Mouse (Mus musculus): ENCODE measurements at regions not wholly inside any gene's neighbourhood (a gene's known extent, or its start where the extent isn't known, plus 50 kb on each side); places are given as distances from the start of the nearest gene placed in this dataset.
A peak's percentile ranks its signal among the peaks of the same experiment; 100 is the strongest.

- no peak for DNase-seq
Observed at GRCm38 (mm10) chr16:7863406-7863805, 561.5 kb downstream of the Tmem114 start.

- DNase-seq = no peak
Observed at GRCm38 (mm10) chr16:7839139-7839538, 585.8 kb downstream of the Tmem114 start.

DNA sequence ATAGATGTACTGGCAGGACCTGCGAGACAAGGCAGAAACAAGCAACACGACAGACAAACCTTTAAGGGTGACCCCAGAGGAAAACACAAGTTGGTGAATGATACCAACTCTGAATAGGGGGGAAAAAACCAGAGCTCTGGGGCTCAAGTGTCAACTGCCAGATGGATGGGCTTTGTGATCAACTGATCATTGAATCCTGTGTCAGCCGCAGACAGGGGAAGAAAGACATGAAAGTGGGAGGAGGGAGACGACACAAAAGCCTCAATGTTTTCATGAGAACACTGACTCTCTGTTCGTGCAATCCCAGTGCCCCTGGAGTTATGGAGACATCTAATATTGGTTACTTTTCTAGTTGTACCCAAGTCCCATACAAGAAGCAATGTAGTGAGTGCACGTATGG lies 593.8 kb downstream of the Tmem114 start:
- DNase-seq = no peak

- no peak for DNase-seq
Observed at GRCm38 (mm10) chr16:7829939-7830650, 594.8 kb downstream of the Tmem114 start.

DNA sequence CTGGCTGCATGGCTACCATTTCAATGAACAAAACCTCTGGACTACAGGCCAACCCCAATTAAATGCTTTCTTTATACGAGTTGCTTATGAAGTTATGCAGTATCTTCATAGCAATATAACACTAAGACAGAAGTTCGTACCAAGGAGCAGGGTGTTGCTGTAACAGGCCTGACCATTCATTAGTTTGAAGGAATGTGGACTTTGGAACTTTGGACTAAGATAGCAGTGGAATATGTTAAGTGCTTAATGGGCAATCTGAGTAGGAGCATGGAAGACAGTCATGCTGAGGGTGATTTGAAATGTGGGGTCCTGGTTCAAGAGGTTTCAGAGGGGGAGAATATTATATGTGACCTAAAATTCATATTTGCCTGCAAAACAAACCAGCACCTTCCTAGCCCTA lies 623.8 kb downstream of the Tmem114 start:
- no peak for DNase-seq

GRCm38 (mm10) chr16:7797176-7797786 lies 627.7 kb downstream of the Tmem114 start:
- DNase-seq = no peak

GRCm38 (mm10) chr16:7795561-7795960 lies 629.4 kb downstream of the Tmem114 start:
- no peak for DNase-seq

- no peak for DNase-seq
Observed at GRCm38 (mm10) chr16:7792521-7792920, 632.4 kb downstream of the Tmem114 start.

- no peak for DNase-seq
Observed at GRCm38 (mm10) chr16:7790260-7790659, 634.7 kb downstream of the Tmem114 start.

DNA sequence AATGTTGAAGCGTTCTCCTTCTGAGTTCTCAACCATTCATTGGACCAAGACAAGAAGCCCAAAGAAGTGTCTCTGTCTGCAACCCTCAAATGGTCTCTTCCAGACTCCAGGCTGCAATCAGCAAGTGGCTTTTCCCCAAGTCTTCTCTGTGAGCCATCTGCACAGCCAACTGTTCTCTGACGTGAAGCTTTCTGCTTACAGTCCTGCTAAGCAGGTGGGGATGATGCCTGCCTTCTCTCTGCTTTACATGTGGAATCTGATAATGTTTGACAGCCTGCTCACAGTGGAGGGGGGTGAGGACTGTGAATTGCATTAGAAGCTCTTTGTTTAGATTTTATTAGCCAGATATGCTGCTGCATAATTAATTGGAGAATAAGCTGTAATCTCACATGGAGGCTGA lies 636.7 kb downstream of the Tmem114 start:
- no peak for DNase-seq

GRCm38 (mm10) chr16:7781506-7781905 lies 643.4 kb downstream of the Tmem114 start:
- no peak for DNase-seq

- DNase-seq = no peak
Observed at GRCm38 (mm10) chr16:7775635-7776034, 649.3 kb downstream of the Tmem114 start.

DNA sequence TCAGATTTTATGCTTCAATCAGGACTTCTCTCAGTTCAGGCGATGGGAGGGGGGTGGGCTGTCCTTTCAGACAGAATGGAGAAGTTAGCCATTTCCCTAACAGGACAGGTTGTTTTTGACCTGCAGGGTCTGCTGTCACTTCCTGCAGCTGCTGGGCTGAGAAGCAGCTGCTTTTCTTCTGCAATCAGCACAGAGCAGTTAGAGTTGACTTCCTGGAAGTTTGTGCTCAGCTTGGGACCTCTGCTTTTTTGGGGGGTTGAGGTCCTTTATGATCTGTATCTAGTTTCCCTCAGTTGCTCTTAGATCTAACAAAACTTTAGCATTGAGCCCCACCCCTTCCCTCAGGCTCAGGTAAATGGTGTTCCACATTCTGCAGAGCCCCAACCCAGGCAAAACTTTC lies 656.5 kb downstream of the Tmem114 start:
- no peak for DNase-seq

DNA sequence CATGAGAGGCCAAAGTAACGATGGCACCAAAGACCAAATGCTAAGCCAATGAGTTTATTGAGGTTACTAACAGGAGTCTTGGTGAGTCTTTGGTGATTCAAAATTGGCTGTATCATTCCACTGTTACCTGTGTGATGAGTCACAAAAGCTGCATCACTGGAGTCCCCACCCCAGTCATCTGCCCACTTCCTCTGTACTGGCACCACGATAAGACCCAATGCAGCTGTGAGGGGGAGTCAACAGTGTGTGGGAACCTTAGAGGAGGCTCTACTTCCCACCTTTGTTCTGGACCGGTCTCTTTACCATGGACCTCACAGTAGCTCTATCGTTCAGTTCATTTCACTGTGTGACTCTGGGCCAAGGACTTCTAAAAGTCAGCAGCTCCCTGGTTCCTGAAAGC lies 657.2 kb downstream of the Tmem114 start:
- no peak for DNase-seq

GRCm38 (mm10) chr16:7764383-7764782 lies 660.6 kb downstream of the Tmem114 start:
- DNase-seq = peak; percentile 7 to 17

DNA sequence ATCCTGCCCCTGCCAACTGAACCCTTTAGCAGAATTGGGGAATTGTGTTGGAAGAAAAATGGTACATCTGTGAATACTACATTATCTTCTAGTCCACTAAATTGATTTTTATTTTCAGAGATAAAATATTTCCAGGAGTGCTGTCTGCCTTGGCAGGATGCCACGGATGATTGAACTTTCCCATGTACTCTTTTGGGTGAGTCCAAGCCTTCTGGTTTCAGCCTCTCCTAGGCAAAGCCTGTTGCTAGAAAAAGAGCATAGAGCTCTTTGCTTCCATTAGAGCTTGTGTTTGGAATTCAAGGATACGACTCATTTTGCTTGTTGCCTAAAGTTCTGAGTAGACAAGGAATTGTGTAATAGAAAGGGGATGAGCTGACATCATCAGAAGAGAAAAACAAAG lies 696.8 kb downstream of the Tmem114 start:
- no peak for DNase-seq

- DNase-seq = no peak
Observed at GRCm38 (mm10) chr16:7725225-7725624, 699.7 kb downstream of the Tmem114 start.

DNA sequence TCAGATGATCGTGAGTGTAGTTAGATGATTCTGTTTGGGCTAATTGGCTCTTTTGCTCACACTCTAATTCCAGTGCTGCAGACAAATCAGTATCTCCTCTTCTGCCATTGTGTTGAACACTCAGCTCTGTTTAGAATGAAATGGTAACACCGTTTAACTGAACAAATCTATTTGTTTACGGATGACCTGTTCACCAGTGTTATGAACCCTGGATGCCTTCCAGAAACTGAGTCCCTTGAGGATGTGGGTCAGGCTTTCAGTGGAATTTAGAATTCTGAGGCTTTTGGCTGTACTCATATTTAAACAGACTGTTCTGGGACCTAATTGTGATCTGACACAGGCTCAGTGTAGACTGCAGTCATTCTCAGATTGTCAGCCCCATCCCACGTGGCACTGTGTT lies 723.5 kb downstream of the Tmem114 start:
- DNase-seq = peak; percentile 22 to 27

- no peak for DNase-seq
Observed at GRCm38 (mm10) chr16:7685484-7685883, 739.5 kb downstream of the Tmem114 start.

- DNase-seq = peak in 1 of 2 experiments; percentile 4
Observed at GRCm38 (mm10) chr16:7666096-7666495, 758.8 kb downstream of the Tmem114 start.

DNA sequence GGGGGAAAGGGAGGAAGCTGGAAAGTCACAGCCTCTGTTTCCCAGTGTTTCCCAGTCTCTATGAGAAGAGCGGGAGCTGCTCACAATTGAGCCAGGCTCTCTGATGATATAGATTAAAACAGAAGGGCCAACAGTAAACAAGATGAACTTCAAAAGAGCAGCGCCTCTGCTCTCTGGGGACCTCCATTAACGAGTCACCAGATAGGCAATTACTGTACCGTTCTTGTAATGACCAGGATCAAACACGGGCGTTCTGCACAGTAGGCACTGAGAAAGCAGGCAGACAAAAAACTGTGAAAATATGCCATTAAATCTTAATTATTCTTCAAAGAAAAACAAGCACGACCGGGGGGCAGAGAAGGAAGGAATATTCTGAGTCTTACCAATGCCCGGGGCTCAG lies 766.8 kb downstream of the Tmem114 start:
- no peak for DNase-seq

DNA sequence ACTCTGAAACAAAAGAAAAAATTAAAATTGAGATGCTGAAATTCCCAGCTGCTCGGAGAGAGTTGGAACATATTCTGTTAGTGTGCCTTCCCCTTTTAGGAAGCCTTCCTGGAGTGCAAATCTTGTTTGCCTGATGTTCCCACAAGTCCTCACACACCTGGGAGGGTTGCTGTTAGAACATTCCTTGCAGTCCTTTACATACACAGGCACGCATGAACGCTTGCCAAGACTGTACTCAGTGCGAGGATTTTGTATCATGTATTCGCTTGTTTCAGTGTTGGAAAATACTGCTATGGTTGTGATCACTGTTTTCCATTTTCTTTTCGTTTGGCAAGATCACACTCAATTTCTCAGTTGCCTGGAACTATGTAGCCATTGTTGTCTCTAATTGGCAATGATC lies 770.5 kb downstream of the Tmem114 start:
- no peak for DNase-seq

- no peak for DNase-seq
Observed at GRCm38 (mm10) chr16:7649771-7650170, 775.2 kb downstream of the Tmem114 start.

DNA sequence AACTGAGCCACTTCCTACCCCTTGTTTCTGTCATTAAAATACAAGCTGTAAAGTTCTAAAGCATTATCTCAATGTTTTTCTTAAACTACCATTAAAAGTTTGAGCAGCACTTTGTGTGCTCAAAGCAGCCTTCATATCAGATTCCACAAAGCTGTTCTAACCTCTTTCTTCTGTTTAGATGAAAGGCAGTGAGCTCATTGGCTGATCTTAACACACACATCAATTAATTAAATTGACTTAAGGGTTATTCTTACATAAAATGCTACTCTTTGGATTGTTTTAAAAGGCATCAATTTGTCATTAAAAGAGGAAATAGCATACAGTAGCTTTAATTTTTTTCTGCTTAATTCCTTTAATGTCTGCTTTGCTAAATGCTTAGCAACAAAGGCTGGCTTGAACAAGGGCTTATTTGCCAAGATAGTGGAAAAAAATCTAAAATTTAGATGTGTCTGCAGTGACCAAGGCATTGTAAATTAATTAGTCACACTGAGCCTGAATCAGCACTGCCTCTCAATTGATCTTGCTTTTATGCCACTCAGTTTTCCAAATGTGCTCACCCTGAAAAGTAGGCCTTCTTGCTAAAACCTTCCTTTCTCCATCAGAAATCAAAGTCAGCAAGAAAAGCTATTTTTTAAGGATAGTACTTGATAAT lies 777.5 kb downstream of the Tmem114 start:
- DNase-seq = no peak
